Mouse (Mus musculus) spleen, adult 2 months (tissue): ENCODE results near the gene Mymx. TPM values are rescaled to one million over a fixed set of nuclear protein-coding genes. Genes with fewer than 3 reads are reported as not detected.

Experiments used
- DNase-seq, 2 experiments: peaks; one replicate each; pipeline versions ENCODE4 v3.0.0 to v3.0.0-alpha.2; 2012 to 2021; ENCODE audit warnings: low spot score in 2 of 2, low read depth in 1 of 2
- H3K27ac ChIP-seq: fragments of 200-500 bp; 2 replicates; pipeline ENCODE4 v1.5.1; 2012; ENCODE audit warnings: low read length, inconsistent platforms; ENCODE audit not compliant: insufficient read depth
- H3K27me3 ChIP-seq: fragments of 200-500 bp; 2 replicates; pipeline ENCODE4 v1.6.1; 2012; ENCODE audit warnings: mild to moderate bottlenecking, moderate library complexity, low read length, inconsistent platforms; ENCODE audit not compliant: control insufficient read depth, insufficient read depth
- H3K36me3 ChIP-seq: fragments of 200-500 bp; 2 replicates; pipeline ENCODE4 v1.6.1; 2012; ENCODE audit warnings: mild to moderate bottlenecking, low read length, inconsistent platforms; ENCODE audit not compliant: control insufficient read depth, insufficient read depth
- H3K4me1 ChIP-seq: fragments of 200-500 bp; 2 replicates; pipeline ENCODE4 v1.6.1; 2011; ENCODE audit warnings: inconsistent platforms; ENCODE audit not compliant: control insufficient read depth, insufficient read depth, insufficient read length
- H3K4me3 ChIP-seq: fragments of 200-500 bp; 2 replicates; pipeline ENCODE4 v1.5.1; 2011; ENCODE audit warnings: mild to moderate bottlenecking, inconsistent platforms; ENCODE audit not compliant: insufficient read depth, insufficient read length; ENCODE audit errors: extremely low read depth
- CTCF ChIP-seq: fragments of 200-500 bp; IDR thresholded peaks from 2 replicates; pipeline ENCODE4 v1.5.1; 2011; ENCODE audit warnings: mild to moderate bottlenecking, inconsistent platforms; ENCODE audit not compliant: insufficient read depth, insufficient read length, insufficient replicate concordance; ENCODE audit errors: extremely low read depth
- POLR2A ChIP-seq: fragments of 200-500 bp; IDR thresholded peaks from 2 replicates; pipeline ENCODE4 v1.6.1; 2011; ENCODE audit warnings: low read depth, low read length, inconsistent platforms
- WGBS: fragments of 180-500 bp; shearing (Covaris S2); methylation state at CpG from one replicate; pipeline ENCODE4 v1.1.7; 2018; 5-methylcytosine and 5-hydroxymethylcytosine counted together
- polyA plus RNA-seq: library from polyadenylated mRNA; depleted of rRNA; stranded (reverse); fragments of >200 nt; gene quantifications from 2 replicates; pipeline ENCODE4 v1.2.3, GENCODE M21; 2012

Gene Mymx
- polyA plus RNA-seq, 1 experiment, result not detected

DNA sequence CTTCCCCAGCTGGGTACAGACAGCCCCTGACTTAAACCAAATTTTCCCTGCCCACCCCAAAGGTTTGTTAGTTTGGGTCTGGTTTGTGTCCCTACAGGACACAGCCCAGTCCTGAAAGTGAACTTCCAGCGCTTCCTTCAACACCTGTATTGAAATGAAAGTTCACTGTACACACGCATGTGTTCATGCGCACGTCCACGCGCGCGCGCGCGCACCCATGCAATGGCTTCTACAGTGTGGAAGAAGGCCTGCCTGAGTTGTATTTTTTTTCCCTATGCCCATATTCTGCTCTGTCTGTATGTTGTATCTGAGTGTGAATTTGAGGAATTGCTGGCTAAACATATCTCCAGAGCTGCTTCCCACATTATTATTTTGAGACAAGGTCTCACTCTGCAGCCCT, 36.8 kb downstream of the Mymx start:
- Histone ChIP-seq H3K4me1 (no peaks in the 10 kb centered on the region; the same call in none of the 2 replicates), H3K4me3 (no peak overlapping the region), H3K36me3 (peaks cover 49% of the 10 kb centered on the region), H3K27ac (no peak overlapping the region), H3K27me3 (no peaks in the 10 kb centered on the region)
- 95% methylated on average over 11 of the region's 11 CpGs for WGBS
- no peak for DNase-seq
- TF ChIP-seq POLR2A (no peak), CTCF (no peak)

DNA sequence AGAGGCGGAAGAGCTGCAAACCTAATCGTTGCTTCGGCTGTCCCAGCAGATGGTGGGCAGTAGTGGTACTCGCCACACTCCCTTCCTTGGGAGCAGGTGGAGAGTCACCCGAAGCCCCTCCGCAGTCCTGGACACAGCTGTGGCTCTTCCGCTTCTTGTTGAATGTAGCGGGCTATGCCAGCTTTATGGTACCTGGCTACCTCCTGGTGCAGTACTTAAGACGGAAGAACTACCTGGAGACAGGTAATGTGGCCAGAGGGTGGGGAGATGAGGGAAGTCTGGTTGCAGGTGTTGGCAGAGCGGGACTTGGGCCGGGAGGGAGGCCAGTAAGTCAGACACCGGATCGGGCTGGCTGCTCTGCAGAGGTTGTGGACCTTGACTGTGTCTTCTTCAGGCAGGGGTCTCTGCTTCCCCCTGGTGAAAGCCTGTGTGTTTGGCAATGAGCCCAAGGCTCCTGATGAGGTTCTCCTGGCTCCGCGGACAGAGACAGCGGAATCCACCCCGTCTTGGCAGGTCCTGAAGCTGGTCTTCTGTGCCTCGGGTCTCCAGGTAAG, 37.3 kb downstream of the Mymx start:
- TF ChIP-seq POLR2A (no peak), CTCF (no peak)
- Histone ChIP-seq H3K4me3 (peak overlapping the region; percentile 81), H3K27me3 (no peaks in the 10 kb centered on the region), H3K27ac (peak overlapping the region; percentile 84), H3K36me3 (peaks cover 45% of the 10 kb centered on the region), H3K4me1 (no peaks in the 10 kb centered on the region; the same call in none of the 2 replicates)
- DNase-seq, result no peak
- WGBS, result 21% methylated on average over 18 of the region's 18 CpGs

DNA sequence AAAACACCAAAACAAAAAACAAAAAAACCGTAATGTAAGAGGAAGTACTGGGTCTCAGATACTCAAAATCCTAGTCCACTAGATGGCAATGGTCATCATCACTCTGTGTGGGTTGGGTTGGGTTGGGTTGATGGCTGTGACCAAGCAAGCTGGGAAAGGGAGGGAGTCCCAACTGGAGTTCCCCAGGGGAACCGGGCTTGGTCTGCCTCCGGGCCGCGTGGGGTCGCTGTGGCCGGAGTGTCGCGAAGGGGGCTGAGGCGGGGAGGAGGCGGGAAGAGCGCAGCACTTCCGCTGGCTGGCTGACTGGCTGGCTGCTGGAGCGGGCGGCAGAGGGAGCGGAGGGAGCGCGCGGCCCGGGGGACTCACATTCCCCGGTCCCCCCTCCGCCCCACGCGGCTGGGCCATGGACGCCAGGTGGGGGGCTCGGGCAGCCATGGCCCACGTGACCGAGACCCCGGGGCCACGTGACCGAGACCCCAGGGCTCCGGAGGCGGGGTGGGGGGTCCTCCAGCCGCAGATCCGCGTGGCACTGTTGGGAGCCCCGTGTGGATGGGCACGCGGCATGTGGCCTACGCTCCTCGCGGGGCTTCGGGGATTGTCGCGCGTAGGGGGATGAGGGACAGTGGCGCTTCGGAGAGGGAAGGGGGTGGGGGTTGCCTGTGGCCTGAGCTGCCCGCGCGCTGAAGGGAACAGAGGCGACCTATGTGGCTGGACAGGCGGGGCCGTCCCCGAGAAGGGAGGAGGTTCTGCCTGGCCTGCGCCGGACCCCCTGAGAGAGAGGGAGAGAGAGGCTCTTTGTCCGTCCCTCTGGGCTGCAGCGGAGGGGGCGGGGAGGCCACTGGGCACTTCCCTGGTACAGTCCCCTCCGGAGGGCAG, 38.0 kb downstream of the Mymx start, which contains the start of gene Slc35b2:
Gene Slc35b2 (plus strand): TSS at position 220 of the 876 bp plus-strand sequence.
- H3K4me1 ChIP-seq, result peaks cover 5% of the 10 kb centered on the region
- peak within 1 kb of the TSS; percentile 84 for H3K27ac ChIP-seq
- H3K4me3 ChIP-seq, result peak within 1 kb of the TSS; percentile 81
- H3K27me3 ChIP-seq, result no peaks in the 10 kb centered on the region
- WGBS, result under 1% methylated on average over 46 of the region's 61 CpGs
- TF ChIP-seq CTCF (peak; percentile 83), POLR2A (peak; percentile 25)
- DNase-seq, result peak in 1 of 2 experiments; percentile 85
- peaks cover 42% of the 10 kb centered on the region for H3K36me3 ChIP-seq

DNA sequence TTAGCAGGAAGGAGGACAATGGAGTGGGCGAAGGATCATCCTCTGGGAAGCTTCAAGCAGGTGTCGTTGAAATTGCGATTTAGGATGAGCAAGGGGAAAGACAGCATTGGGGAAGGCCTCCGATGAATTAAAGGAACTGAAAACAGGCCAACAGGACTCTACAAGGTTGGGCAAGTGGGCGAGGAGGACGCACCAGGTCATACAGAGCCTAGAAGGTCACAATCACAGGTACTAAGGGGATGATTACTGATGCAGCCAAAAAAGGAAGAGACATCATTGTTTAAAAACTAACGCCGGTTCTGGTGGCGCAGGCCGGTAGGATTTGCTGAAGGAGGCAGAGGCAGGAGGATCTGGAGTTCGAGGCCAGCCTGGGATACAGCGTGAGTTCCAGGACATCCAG, 38.7 kb downstream of the Mymx start:
- DNase-seq, result no peak
- TF ChIP-seq CTCF (no peak), POLR2A (no peak)
- H3K4me1 ChIP-seq, result peaks cover 9% of the 10 kb centered on the region
- H3K27ac ChIP-seq, result peak overlapping the region; percentile 84
- 42% methylated on average over 12 of the region's 12 CpGs for WGBS
- no peak overlapping the region for H3K4me3 ChIP-seq
- no peaks in the 10 kb centered on the region for H3K27me3 ChIP-seq
- H3K36me3 ChIP-seq, result peaks cover 42% of the 10 kb centered on the region

DNA sequence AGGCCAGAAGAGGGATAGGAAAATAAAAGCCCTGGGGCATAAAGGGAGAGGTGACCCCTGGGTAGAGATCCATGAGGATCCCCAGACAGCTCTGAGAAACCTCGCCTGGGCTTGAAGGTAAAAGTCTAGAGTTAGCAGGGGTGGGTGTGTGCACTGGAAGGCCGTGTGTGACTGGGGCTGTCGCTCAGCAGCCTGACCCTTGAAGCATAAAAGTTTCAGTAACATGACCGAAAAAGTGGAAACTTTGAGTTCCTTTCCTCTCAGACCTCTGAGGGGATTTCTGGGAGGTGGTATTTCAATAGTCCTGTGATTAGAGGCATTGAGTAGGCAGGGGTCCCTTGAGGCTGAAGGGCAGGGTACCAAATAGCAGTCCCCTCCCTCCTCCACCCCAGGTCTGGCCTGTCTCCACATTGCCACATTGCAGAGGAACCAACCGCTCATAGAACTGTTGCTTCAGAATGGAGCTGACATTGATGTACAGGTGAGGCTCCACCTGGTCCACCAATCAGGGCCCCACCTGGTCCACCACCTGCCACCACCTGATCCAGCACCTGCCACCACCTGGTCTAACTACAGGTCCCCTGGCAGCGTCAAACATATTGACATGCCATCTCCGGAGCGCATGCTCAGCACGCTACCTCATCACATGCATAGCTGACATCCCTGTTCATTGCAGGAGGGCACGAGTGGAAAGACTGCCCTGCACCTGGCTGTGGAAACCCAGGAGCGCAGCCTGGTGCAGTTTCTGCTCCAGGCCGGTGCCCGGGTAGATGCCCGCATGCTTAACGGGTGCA, 42.0 kb downstream of the Mymx start:
- H3K27ac ChIP-seq, result peak overlapping the region; percentile 76

DNA sequence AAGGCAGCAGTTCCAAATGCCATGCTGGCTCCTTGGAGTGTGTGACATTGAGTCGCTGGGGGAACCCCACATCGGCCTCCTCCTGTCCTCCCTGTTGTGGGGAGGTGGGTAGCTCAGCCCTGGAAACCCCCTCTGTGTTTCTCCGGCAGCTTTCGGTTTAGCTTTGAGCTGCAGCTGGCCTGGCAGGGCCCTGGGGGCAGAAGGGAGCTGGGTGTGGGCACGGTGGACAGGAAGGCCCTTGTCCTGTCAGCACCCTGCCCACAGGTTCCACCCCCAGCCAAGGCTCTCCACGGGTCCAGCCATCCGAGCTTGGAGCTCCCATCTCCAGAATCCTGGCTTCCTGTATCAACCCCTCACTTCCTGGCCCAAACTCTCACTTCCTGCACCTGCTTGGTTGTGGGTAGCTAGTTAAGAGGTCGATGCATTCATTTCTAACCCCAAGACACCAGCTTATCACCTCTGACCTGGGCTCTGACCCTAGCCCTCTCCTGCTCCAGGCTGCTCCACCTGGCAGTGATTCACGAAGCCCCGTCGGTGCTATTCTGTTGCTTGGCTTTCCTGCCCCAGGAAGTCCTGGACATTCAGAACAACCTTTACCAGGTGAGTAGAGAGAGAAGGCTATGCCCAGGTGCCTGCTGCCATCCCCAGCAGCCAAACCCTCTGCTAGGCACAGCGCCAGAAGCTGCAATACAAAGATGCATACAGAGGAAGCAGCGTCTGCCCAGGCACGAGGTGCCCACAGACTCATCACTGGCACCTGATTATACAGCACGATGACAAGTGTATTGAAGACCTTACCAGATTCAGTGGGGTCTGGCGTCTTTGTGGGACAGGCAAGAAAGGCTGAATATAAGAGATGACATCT, 43.7 kb downstream of the Mymx start:
- Histone ChIP-seq H3K4me1 (peaks cover 9% of the 10 kb centered on the region; the same call in 1 of the 2 replicates), H3K4me3 (peak overlapping the region; percentile 97), H3K27ac (peak overlapping the region; percentile 89), H3K36me3 (peaks cover 28% of the 10 kb centered on the region), H3K27me3 (no peaks in the 10 kb centered on the region)
- 11% methylated on average over 16 of the region's 16 CpGs for WGBS
- peak in 1 of 2 experiments; percentile 58 for DNase-seq
- TF ChIP-seq POLR2A (no peak), CTCF (no peak)

More for the DNA sequence above, 42.0 kb downstream of the Mymx start:
- TF ChIP-seq CTCF (no peak), POLR2A (no peak)
- DNase-seq, result no peak
- peaks cover 28% of the 10 kb centered on the region for H3K36me3 ChIP-seq
- WGBS, result 74% methylated on average over 15 of the region's 15 CpGs
- no peaks in the 10 kb centered on the region for H3K27me3 ChIP-seq
- H3K4me1 ChIP-seq, result peaks cover 9% of the 10 kb centered on the region
- no peak overlapping the region for H3K4me3 ChIP-seq
